Mouse (Mus musculus): ENCODE data around the gene Gm45837. TPM values are rescaled to one million over a fixed set of nuclear protein-coding genes. Genes with fewer than 3 reads are reported as not detected.

Gene Gm45837
- polyA plus RNA-seq (2017; shearing (Covaris generic)): 93.4 TPM

GRCm38 (mm10) chr7:101410267-101410936 lies at the start of gene Gm45837:
Gene Gm45837 (plus strand): TSS chr7:101410886.

GRCm38 (mm10) chr7:101421529-101421928 lies 10.8 kb downstream of the Gm45837 start, which contains the start of gene Pde2a:
Gene Pde2a (plus strand): TSS chr7:101421691.

Other genes starting within 250 kb of the Gm45837 start
- gene Atg16l2, start 108.6 kb upstream of the Gm45837 start, polyA plus RNA-seq (2017; shearing (Covaris generic)): 143 TPM
- 26.7 TPM for gene Stard10, start 93.8 kb upstream of the Gm45837 start, polyA plus RNA-seq (2017; shearing (Covaris generic))
- gene Arap1, start 62.8 kb upstream of the Gm45837 start, polyA plus RNA-seq (2017; shearing (Covaris generic)): 54.0 TPM
- gene Pde2a, start 10.8 kb downstream of the Gm45837 start, polyA plus RNA-seq (2017; shearing (Covaris generic)): 107 TPM
- gene Art2b, start 174.7 kb downstream of the Gm45837 start, polyA plus RNA-seq (2017; shearing (Covaris generic)): 49.5 TPM